Mouse (Mus musculus) left cerebral cortex, adult 2 months (tissue): ENCODE results near the gene Nfatc2. TPM values are rescaled to one million over a fixed set of nuclear protein-coding genes. Genes with fewer than 3 reads are reported as not detected.

Experiments used
- DNase-seq, 2 experiments: peaks; one replicate each; pipeline ENCODE4 v3.0.0; 2021 to 2022; ENCODE audit warnings: low spot score in 2 of 2, mixed read lengths in 1 of 2; ENCODE audit errors: extremely low spot score in 1 of 2
- H3K27ac ChIP-seq: fragments of 200-600 bp; 2 replicates; pipeline ENCODE4 v1.8.1; 2022
- H3K4me3 ChIP-seq: fragments of 200-600 bp; 2 replicates; pipeline ENCODE4 v1.8.1; 2022
- CTCF ChIP-seq: fragments of 200-600 bp; IDR thresholded peaks from 2 replicates; pipeline ENCODE4 v1.8.1; 2022; ENCODE audit warnings: antibody characterized with exemption, mild to moderate bottlenecking, moderate library complexity
- intact Hi-C: fragments of 180-260 bp; cut with DNase I; formaldehyde crosslinking; loops from one replicate; pipeline ENCODE4 v1.15.1; 2025
- total RNA-seq, 2 experiments: library from RNA; stranded (reverse); gene quantifications; 2 replicates each; pipeline ENCODE4 v1.2.3; 2021

Gene Nfatc2
- total RNA-seq, 2 experiments from 2014 or later, result 11.2 to 12.1 TPM

DNA sequence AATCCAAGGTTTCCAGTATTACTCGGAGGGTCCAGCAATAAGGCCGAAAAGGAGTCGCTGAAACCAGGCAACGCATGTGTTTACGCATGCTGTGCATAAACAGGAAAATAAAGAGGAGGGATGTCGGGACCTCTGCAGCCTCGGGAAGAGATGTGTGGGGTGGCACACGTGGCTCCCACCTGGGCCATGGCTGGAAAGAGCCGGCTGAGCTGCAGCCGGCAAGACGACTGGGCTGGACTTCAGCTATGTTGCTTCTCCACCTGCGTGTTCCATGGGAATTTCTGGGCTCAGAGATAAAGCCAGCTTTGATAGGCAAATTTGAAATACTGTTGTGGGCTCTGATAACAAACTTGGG lies 907 bp upstream of the Nfatc2 start:
- intact Hi-C loops, result loop anchor here (5.0 kb wide), 1 partner anchor 55 kb away; no protein-coding TSS in a partner anchor
- Histone ChIP-seq H3K4me3 (no peak overlapping the region), H3K27ac (no peak overlapping the region)
- no peak for TF ChIP-seq CTCF
- no peak for DNase-seq

DNA sequence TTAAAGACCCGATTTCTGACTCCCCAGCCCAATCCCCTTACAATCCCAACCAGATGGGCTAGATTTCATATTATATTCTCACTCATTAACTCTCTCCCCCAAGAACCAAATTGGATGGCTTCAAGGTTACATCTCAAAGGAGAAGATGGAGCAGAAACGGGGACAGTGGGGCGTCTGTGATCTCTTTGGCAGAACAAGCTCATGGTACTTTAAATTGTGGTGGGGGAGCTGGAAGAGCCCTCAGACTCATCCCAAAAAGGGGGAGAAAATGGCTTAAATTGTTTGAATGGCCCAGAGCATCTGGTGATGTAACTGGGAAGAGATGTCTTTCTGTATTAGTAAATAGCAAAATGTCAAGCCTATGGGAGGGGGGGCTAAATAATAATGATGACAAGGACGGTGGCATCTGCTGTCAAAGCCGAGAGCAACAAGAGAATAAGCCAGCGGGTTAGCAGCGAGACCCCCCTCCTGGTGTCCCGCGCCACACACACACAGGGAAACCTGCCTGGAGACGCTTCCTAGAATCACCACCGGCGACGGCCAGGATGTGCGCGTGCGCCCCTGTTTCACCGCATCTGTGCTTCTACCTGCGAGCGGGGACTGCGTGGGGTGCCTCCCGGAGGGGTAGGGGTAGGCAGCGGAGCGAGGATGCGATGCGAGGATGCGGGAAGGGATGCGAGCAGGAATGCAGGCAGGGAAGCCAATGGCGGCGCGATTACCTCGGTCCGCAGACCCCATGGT lies 537 bp downstream of the Nfatc2 start:
- peak; percentile 54 to 74 for DNase-seq
- TF ChIP-seq CTCF, result no peak
- H3K4me3 ChIP-seq, result peak overlapping the region; percentile 67
- peak overlapping the region; percentile 83 for H3K27ac ChIP-seq
- intact Hi-C loops, result loop anchor here (5.0 kb wide), 1 partner anchor 54 kb away; no protein-coding TSS in a partner anchor

DNA sequence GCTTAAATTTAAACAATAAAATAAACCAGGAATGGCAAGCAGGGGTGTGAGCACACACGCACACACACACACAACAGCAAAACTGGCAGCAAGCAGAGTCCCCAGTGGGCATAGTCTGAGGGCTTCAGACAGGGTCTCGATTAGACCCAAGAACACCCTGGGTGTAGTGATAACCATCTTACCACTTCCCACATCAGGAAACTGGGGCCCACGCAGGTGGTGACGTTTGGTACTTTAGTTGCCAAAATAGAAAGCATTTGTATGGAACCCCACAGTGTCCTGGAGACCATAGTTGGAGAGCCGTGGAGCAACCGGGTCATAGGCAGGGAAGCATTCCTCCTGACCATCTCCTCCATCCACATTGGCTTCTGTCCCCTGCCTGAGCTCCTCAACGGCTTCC lies 5.8 kb downstream of the Nfatc2 start:
- H3K4me3 ChIP-seq, result no peak overlapping the region
- no peak for TF ChIP-seq CTCF
- no peak overlapping the region for H3K27ac ChIP-seq
- intact Hi-C loops, result no loop called here
- no peak for DNase-seq

DNA sequence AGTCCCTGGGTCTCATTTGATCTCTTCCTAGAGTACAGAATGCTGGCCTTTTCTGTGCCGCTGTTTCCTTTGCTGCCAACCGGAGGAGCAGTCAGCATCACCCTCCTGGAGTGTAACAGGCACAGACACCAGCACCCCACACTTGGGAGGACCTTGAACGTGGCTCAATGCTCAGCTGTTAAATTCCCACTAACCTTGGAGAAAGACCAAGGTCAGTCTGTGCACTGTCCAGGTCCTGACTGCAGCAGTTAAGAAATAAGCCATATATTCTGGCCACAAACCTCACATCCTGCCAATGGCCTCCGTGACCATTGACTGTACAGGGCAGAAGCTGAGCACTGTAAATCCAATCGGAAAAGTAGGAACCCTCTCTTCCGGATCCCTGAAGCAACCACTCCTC lies 7.8 kb downstream of the Nfatc2 start:
- DNase-seq, result no peak
- intact Hi-C loops, result no loop called here
- no peak overlapping the region for H3K27ac ChIP-seq
- no peak overlapping the region for H3K4me3 ChIP-seq
- no peak for TF ChIP-seq CTCF

DNA sequence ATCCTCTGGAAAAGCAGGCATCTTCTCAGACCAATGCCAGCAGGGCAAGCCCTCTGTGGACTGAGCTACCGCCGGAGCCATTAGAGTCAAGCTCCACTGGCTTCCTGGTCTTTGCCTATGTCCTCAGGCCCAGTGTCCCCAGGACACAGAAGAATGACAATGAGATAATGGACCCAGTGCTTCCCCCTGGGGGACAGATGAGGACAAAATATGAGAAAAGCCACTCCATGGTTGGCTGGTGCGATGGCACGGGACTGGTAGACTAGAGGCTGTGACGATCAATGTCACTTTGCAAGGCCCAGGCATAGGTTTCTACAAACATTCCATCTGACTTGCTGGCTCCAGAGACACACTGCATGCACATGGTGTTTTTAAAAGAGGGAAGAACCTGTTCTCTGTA lies 8.5 kb downstream of the Nfatc2 start:
- H3K27ac ChIP-seq, result no peak overlapping the region
- H3K4me3 ChIP-seq, result no peak overlapping the region
- intact Hi-C loops, result no loop called here
- DNase-seq, result no peak
- TF ChIP-seq CTCF, result peak; percentile 2; the same call in 1 of the 2 replicates

DNA sequence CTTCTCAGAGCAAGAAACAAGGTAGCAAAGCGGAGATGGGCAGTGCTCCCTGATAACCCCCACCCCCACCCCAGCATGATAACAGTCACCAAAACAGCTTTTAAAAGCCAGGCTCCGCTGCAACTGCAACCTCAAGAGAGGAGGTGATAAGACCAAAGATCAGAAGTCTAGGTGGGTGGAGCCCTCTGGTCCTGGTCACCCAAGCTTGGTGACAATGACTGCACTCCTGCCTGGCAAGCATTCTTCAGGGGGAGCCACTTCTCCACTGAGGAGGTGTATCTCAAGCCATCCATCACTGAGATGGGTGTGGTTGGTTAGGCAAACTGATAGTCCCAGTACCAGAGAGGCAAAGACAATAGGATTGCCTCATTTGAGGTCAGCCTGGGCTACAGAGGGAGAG lies 10.4 kb downstream of the Nfatc2 start:
- Histone ChIP-seq H3K4me3 (no peak overlapping the region), H3K27ac (no peak overlapping the region)
- intact Hi-C loops, result no loop called here
- no peak for DNase-seq
- TF ChIP-seq CTCF, result no peak

DNA sequence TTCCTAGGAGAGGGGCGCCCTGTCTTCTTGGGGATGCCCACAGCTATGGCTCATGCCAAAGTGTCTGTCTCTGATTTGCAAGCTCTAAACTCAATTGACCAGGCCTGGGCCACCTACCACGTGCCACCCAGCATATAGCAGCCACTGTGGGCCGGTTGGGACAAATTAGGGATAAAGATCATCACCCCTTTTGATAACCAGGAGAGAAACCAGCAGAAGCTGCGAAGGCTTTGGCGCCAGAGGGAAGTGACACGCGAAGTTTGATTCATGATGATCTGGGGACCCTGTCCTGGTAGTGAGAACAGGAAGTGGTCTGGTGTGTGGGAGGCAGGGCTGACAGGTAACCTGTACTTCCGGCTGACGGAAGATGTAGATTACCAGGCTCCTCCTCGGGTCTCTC lies 10.9 kb downstream of the Nfatc2 start:
- TF ChIP-seq CTCF, result no peak
- no peak overlapping the region; the same call in 1 of the 2 replicates for H3K4me3 ChIP-seq
- H3K27ac ChIP-seq, result no peak overlapping the region
- no peak for DNase-seq
- intact Hi-C loops, result no loop called here

DNA sequence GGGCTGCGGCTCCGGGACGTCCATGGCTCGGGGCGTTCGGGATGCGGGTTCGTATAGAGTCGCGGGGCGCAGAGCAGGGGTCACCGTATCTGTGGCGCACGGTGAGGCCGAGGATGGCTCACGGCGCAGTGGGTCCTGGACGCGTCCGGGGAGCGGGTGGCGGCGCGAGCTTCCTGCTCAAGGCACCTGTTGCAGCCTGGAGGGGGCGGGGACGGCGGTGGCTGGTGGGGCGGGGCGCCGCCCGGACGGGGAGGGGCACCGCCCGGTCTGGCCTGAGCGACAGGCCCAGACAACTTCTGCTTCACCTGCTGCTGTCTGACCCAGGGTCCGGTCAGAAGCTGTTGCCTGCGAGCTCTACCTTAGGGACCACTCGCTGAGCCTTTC lies 11.3 kb downstream of the Nfatc2 start:
- no peak overlapping the region for H3K27ac ChIP-seq
- no peak for TF ChIP-seq CTCF
- intact Hi-C loops, result no loop called here

DNA sequence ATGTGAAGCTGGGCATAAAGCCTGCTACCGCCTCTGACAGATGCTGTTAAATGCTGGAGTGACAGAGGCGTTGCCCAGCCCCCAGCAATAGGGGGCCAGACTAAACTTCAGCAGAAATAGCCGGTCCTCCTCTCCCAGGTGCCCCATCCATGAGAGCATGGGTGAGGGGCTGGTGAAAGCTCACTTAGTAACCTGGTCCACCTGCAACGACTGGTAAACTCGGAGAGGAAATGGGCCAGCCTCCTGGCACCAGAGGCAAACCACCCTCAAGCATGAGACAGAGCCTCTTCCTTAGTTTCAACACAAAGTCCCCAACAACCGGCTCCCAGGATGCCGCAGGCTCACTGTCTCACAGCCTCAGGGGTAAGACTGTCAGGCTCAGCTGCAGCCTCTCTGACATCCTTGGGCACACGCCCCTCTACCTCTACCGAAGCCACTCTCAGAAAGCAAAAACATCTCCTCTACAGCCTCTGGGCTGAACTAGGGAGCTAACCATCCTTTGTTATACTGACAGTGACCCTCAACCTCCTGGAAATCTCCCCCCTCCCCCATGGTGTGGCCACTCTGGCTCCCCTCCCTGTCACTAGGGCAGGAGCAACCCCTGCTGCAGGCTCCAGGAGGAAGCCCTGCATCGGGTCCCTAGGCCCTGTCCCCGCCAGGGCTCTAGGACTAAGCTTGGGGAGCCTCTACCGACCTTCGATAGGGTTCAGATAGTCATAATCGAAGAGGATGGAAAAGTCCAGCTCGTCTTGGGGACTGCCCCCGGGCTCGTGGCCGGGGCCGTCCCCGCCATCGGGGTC lies 11.9 kb downstream of the Nfatc2 start:
- intact Hi-C loops, result no loop called here
- Histone ChIP-seq H3K4me3 (peak overlapping the region; percentile 32), H3K27ac (no peak overlapping the region)
- peak in 1 of 2 experiments; percentile 25 for DNase-seq
- no peak; the same call in 1 of the 2 replicates for TF ChIP-seq CTCF

More for the DNA sequence above, 11.3 kb downstream of the Nfatc2 start:
- DNase-seq, result no peak
- peak overlapping the region; percentile 32 for H3K4me3 ChIP-seq

DNA sequence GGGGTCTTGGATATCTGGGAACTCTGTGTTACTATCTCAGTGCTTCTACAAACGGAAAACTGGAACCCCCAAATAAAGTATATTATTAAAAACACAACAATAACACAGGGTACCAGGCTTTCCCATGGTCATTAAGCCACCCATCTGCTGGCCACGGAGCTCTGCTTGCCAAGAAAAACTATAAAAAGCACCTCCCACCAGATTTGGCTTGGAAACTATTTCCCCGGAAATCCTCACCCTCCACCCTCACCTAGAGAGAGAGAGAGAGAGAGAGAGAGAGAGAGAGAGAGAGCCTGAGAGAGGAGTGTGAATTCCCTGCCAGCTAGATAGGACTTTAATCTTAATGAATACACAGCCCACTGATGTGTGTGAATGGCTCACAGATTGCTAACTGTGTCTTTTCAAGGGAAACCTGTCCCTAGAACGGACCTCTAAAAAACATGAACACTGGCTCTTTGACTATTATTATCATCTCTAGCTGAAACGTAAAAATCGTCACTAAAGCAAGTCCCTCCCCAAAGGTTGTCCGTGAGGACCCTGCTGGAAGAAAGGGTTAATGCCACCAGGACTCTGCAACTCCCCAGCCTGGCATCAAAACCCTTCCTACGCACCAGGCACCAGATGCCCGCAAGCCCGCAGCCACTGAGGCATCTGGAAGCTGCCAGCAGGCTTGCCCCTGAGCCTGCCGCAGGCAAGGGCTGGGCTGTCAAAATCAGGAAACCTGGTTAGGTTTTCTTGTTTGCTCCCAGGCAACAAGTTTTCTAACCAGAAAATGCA lies 12.7 kb downstream of the Nfatc2 start:
- TF ChIP-seq CTCF, result no peak; the same call in 1 of the 2 replicates
- peak overlapping the region; percentile 32 for H3K4me3 ChIP-seq
- H3K27ac ChIP-seq, result no peak overlapping the region
- DNase-seq, result peak in 1 of 2 experiments; percentile 35
- intact Hi-C loops, result no loop called here

DNA sequence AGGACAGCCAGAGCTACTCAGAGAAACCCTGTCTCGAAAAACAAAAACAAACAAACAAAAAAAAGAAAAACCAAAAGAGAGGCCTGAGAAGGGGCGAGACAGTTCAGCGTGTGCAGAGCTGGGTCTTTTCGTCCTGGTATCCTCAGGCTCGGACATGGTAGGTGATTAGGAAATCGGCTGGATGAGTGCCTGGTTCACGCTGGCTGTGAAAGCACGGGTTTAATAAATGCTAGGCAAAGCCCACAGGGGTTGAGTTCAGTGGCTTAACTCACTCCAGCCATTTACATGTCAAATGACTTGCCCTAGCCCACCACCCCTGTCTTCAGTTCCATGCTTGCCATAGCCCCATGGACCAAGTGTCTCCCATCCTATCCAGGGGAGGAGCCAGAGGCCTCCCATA lies 14.3 kb downstream of the Nfatc2 start:
- H3K27ac ChIP-seq, result no peak overlapping the region
- DNase-seq, result no peak
- intact Hi-C loops, result no loop called here
- H3K4me3 ChIP-seq, result no peak overlapping the region
- TF ChIP-seq CTCF, result no peak

DNA sequence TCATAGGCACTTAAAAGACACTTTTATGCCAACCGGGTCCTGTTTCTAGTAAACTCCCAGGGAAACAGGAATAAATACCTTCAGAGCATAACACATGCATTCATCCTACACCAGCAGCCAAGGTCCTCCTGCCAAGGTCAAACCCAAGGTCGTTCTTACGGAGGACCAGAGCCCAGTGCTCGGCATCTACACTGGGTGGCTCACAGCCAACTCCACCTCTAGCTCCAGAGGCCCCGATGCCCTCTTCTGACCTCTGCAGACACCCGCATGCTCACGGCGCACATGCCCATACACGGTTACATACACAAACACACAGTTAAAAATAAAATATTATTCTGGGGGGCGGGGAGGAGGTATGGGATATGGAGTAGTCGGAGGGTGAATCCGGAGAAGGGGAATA lies 14.9 kb downstream of the Nfatc2 start:
- Histone ChIP-seq H3K27ac (no peak overlapping the region), H3K4me3 (no peak overlapping the region)
- no peak for TF ChIP-seq CTCF
- intact Hi-C loops, result no loop called here
- DNase-seq, result no peak
